Mouse (Mus musculus): ENCODE results near the gene Prox1.

The Prox1 gene

DNA sequence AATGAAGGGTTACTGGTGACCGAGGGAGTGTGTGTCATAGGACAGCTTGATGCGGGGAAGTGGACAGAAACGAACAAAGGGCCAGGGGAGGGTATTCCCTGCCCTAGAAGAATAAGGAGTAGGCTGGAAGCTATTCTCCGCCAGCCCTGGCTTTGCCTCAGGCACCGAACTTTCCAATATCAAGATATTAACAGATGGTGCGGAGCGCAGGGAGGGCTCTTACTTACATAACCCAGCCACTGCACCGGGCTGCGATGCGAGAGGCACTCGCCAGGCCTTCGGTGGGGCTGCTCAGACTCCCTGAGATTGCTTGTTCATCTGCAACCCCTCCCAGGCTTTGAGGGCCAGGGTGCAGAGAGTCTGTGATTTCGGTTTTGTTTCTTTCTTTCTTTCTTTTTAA lies 3.7 kb upstream of the Prox1 start:
- in situ Hi-C loops (cut with MboI; ENCODE audit: unreplicated experiment in 2 of 2), result no loop called here

DNA sequence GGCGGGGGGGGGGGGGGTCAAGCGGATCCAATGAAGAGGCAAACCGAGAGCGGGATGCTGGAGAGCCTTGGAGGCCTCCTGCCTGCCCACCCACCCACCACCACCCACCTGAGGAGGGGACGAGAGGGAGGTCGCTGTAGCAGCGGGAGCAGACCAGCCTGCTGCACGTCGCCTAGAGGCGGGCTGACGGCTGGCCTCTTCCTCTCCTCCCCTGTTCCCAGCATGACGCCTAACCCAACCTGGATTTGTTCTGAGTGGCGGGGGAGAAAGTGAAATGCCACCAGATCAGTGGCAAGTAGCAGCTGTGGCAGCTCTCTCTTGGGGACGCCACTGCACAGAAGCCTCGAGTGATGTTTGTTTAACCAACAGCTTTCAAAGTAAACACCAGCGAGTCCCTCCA lies 3.1 kb upstream of the Prox1 start:
- in situ Hi-C loops (cut with MboI; ENCODE audit: unreplicated experiment in 2 of 2), result no loop called here

DNA sequence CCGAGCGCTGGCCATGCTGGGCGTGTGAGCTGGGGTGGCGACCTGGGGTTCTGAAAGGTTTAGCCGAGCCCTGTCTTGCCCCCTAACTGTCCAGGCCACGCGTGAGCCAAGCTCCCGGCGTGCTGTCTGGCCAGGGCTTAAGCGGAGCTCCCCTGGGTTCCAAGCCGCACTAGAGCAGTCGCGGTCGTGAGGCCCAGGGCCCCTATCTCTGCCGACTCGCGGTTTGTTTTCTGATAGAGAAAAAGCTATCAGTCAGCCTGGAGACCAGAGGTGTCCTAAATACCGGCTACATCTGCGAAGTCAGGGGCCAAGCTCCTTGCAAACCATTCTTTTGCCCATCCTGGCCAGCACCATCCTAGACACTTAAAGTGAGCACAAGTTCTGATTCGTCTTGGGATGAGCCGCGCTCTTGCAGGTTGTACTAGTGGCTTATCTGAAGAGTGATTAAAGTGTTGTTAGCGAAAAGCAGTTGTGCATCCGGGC lies 2.5 kb upstream of the Prox1 start:
- in situ Hi-C loops (cut with MboI; ENCODE audit: unreplicated experiment in 2 of 2), result no loop called here

DNA sequence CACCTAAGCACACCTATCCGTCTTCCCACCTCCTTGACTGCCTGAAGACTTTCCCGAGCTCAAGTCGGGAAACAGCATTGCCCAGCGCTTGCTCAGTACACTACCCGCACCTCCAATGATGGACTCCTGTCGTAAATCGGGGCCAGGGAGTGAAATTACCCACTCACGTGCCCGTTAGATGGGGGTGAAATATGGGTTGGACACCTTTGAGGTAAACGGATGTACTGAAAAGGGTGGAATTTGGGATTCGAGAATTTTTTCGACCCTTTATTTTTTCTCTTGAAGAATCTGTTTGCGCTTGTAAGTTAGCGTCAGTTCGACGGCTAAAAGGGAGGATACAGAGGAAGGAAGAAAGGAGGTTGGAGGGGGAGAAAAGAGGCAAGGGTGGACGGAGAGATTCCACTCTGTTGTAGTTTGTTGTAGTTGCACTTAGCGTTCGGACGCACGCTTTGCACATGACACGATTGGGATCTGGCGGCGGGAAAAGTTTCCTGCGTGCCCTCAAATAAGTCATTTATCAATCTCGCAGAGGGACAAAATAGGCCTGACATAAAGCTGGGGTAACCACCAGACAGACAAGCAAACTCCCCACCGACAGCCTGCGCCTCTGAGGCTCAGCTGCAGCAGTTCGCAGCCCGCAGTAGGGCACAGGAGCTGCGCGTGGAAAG lies 1.9 kb upstream of the Prox1 start:
- in situ Hi-C loops (cut with MboI; ENCODE audit: unreplicated experiment in 2 of 2), result no loop called here

DNA sequence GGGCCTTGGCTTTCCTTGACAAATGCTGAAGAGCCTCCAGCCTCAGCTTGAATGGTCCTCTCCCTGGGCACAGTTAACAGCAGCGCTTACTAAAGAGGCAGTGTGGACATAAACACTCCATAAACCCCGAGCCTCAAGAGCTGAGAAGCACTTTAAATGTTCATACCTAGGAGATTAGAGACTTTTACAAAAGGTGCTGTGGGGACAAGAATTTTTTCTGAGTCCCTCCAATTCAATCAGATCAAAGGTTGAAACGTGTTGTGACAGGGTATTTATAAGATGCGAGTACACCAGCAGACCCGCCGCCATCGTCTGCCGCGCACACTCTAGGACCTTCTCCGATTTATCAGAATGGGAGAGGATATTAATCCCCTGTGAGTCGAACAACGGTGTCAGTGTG lies 1.2 kb upstream of the Prox1 start:
- in situ Hi-C loops (cut with MboI; ENCODE audit: unreplicated experiment in 2 of 2), result no loop called here

DNA sequence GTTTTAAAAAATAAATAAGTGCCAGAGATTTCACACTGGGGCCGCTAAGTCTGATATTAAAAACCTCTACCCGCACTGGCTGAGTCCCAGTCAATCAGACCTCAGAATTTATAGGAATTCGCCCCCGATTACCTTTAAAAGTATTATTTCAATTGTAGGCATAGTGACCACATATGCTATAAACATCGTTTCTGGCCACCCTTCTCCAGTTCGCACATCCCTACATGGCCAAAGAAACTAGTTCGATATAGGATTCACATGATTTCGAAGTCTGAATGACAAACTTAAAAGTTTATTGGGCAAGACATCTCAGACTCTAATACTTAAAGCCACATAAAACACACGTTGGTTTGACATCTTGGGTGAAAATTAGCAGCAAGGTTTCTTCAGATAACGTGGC lies 827 bp upstream of the Prox1 start:
- in situ Hi-C loops (cut with MboI; ENCODE audit: unreplicated experiment in 2 of 2), result no loop called here

DNA sequence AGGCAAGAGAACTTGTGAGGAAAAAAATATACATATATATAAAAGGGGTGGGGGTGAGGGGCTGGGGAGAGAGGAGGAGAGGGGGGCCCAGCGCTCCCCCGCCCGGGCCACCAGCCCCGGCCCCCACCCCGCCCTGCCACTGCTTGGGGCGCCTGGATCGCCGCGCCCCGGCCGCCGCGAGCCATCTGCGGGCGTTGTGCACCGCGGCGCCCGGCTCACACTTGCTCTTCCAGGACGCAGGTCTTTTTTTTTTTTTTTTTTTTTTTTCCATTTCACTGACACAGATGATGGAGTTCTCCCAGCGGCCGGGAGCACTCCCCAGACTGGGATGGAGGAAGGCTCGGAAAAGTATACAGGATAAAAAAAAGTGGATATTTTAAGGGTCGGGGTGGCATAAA lies 304 bp upstream of the Prox1 start:
- in situ Hi-C loops (cut with MboI; ENCODE audit: unreplicated experiment in 2 of 2), result no loop called here

DNA sequence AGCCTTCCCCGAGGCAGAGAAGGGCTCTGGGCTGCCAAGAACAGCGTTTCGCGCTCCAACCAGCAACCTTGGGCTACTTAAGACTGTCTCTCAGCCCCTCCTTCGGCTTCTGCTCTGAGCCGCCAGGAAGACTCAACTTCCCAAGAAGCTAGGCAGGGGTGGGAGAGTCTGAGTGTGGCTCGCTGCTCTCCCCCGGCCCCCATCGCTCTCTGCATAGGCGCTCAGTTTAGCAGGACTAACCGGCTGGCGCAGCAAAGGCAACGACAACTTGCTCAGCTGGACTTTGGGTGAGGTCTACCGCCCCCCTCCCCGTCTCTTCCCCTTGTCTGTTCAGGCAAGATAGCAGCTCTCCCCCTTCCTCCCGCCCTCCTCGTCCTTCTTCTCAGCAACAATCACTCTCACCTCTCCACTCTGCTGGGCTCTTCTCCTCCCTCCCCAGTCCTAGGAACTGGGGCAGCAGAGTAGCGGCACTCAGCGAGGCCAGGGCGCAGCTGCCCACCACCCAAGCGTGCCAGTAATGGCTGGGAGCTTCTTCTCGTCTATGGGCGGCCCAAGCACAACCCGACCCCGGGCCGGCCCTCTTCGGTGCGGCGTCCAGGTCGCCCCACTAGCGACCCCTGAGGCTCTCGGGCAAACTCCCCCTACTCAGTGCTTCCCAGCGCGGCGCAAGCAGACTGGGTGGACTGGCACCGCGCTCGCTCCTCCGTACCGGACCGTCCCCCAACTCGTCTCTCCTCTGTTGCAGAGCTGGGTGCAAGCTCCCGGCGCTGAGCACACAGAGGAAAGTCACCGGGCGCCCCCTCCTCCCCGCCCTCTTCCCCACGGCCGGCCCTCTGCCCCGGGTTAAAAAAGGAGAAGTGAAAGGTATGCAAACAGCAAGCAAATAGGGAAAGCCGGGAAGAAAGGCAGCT lies 1.5 kb downstream of the Prox1 start:
- in situ Hi-C loops (cut with MboI; ENCODE audit: unreplicated experiment in 2 of 2), result no loop called here

DNA sequence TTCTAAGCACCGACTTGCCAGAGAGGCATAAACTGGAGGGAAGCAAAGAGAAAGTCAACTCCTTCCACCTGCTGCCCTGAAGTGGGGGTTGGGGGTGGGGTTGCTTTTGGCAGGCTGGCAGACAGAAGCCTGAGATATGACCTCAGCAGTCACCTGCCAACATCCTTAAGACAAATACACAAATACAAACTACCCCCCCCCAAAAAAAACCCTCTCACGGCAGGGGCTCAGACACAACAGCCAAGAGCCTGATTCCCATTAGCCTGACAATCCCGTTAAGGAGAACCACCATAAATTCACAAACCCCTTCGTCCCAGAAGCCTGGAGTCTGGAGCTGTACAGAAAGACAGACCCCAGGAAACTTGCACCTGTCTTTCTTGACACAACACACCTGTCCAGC lies 2.4 kb downstream of the Prox1 start:
- in situ Hi-C loops (cut with MboI; ENCODE audit: unreplicated experiment in 2 of 2), result no loop called here

DNA sequence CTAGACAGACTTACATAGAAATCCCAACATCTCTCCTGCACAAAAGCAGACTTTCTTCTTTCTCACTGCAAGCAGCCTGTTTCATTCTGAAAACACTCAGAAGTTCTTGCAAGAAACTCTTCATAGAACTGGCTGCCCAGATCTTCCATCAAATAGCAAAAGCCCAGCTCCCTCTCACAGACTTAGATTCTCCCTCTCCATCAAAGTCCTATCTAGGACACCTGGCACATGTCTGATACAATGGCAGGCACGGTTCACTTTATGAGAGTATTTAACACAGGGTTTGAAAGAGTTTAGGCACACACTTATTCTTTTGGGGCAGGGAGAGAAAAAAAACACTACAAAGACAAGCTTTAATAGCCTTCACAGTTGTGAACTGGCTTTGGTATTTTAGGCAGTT lies 2.9 kb downstream of the Prox1 start:
- in situ Hi-C loops (cut with MboI; ENCODE audit: unreplicated experiment in 2 of 2), result no loop called here

DNA sequence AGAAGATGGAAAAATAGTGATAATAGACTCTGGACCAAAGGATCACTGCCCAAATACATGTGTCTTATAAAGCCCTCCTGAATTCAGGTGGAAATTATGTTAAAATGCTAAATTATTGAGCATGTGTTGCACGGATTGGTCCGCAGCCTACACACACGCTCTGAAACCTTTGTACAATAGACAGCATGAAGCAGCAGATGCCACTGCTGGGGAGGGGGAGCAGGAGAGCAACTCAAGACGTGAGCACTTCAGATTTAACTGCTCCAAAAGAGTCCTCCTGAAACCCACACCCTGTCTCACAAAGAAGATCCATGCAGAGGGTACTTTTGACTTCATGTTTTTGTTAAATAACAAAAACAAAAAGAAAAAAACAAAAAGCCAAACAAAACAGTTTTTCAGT lies 5.0 kb downstream of the Prox1 start:
- in situ Hi-C loops (cut with MboI; ENCODE audit: unreplicated experiment in 2 of 2), result no loop called here

DNA sequence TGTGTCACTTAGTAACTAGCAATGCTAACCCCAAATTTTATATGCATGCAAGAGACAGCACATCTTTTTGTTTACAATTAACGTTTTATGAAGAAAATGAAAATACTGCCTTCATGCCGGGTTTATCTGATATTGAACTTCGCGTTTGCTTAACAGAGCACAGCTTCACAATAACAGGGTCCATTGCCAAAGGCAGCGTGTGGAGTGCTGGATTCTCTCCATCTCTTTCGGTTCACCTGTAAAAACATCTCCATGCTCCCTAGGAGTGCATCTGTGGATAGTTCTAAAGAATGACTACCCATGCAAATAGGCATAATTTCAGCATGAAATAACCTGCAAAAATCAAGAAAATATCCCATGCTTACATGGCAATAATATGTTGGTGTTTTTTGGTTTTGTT lies 7.0 kb downstream of the Prox1 start:
- in situ Hi-C loops (cut with MboI; ENCODE audit: unreplicated experiment in 2 of 2), result no loop called here

DNA sequence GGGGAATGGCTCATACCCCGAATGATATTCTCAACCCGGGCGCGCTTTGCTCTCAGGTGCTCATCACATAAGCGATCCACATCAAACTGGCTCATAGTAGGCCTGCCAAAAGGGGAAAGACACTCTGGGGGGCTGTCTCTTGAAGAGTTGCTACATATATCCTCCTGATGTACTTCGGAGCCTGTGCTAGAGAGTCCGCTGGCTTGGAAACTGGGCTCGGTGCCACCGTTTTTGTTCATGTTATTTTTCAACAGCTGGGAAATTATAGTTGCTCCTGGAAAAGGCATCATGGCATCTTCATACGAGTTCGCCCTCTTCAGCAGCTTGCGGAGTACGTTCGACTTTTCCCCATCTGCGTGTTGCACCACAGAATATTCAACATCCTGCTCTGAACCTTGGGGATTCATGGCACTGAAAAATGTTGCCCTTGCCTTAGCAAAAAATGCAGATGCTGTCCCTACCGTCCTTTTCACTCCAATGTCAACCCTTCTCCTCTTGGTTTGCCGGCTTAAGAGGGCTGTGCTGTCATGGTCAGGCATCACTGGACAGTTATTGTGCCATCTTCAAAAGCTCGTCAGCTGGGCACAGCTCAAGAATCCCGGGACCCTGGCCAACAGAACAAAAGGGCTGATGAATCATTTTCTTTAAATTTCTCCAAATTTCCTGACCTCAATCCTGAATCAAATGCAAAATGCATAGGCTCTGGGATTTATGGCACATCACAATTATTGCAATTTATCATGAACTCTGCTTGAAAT lies 8.6 kb downstream of the Prox1 start:
- in situ Hi-C loops (cut with MboI; ENCODE audit: unreplicated experiment in 2 of 2), result no loop called here

DNA sequence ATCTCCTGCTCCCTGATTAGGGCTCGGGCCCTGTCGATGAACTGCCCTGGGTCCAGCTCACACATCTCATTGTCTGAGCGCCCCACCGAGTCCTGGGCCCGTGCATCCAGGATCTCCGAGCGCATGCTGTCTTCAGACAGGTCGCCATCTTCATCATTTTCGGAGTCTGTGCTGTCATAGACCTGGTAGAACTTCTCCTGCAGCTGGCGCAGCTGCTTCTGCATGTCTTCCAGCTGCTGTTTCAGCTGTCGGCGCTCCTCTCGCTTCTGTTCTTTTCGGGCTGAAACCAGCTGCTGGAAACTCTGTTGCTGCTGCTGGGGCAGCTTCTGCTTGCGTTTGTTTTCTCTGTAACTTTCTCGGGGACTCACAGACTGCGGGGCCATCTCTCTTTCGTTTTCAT lies 9.2 kb downstream of the Prox1 start:
- in situ Hi-C loops (cut with MboI; ENCODE audit: unreplicated experiment in 2 of 2), result no loop called here

DNA sequence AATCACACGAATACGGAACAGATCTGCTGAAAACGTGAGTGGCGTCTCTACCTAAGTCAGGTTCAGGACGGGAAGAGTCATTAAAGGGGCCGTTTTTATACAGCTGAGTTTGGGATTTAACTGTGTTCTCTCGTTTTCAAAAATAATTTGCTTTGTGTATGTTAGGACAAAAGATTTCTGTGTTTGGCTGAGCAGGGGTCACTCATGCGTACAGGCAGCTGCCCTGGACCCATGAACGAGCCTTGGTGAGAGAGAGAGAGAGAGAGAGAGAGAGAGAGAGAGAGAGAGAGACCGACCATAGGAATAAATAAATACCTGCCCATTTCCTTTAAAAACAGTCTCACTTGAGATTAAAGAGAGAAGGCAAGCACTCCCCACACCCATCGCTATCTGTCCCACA lies 11.1 kb downstream of the Prox1 start:
- in situ Hi-C loops (cut with MboI; ENCODE audit: unreplicated experiment in 2 of 2), result no loop called here

DNA sequence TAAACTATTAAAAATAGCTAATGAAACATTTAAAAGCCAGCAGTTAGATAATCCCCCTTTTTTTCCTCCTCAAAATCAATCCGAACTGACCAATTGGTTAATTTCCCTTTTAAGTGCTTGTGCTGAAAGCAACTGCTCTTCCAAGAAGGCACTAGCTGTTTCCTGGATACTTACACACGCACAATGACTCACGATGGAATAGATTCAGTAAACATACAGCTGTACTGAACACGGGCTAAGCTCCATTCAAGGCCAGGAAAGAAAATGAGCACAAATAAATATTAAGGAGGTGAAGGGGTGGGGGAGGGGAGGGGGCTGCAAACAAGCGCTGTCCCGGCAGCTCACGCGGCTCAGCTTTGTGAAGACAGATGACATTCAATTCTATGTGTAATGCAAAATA lies 14.8 kb downstream of the Prox1 start:
- in situ Hi-C loops (cut with MboI; ENCODE audit: unreplicated experiment in 2 of 2), result no loop called here

DNA sequence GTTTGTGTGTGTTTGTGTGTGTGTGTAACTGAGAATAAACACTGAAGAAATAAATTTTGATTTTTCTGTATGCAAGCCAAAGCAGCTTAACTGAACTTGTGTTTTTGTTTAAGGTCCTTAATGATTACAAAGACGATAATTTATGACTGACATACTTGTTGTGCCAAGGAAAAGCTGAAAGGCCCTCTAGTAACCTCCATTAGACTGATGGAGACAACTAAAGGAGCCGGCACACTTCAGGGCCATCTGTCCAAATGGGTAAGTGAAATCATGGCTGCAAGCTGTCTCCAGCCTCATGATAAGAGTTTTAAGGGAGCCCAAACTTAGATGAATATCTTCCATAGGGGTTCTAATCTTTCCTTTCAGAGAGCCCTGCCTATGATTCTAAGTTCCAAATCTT lies 15.5 kb downstream of the Prox1 start:
- in situ Hi-C loops (cut with MboI; ENCODE audit: unreplicated experiment in 2 of 2), result no loop called here

DNA sequence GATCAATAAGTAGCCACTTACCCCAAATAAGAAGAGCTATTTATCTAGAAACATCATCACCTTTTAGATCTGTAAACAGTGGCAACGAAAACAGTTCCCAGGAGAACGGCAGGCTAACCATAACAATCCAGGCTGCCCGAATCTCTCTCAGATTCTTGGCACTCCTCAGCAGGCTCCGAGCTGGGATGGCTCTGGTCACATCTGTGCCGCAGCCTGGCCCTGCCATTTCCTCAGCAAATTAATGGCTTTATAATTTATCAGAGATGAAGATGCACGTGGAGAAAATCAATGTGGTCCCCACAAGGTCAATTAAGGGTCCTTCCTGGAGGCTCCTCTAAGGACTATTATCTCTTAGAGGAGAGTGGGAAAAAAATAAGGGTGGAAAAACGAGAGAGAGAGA lies 16.2 kb downstream of the Prox1 start:
- in situ Hi-C loops (cut with MboI; ENCODE audit: unreplicated experiment in 2 of 2), result no loop called here

DNA sequence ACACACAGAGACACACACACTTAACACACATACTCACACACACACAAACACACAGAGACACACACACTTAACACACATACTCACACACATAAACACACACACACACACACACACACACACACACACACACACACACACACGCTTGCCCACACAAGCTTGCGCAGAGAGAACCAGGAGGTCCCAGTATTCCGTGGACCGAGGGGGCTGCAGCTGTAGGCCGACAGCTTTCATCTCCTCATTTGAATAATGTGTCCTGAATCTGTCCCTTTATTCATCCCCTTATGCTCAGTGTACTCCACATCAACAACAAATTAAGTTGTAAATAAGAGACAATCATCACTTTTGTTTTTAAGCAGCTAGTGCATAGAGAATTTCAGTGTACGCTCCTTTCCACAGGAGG lies 17.9 kb downstream of the Prox1 start:
- in situ Hi-C loops (cut with MboI; ENCODE audit: unreplicated experiment in 2 of 2), result no loop called here

DNA sequence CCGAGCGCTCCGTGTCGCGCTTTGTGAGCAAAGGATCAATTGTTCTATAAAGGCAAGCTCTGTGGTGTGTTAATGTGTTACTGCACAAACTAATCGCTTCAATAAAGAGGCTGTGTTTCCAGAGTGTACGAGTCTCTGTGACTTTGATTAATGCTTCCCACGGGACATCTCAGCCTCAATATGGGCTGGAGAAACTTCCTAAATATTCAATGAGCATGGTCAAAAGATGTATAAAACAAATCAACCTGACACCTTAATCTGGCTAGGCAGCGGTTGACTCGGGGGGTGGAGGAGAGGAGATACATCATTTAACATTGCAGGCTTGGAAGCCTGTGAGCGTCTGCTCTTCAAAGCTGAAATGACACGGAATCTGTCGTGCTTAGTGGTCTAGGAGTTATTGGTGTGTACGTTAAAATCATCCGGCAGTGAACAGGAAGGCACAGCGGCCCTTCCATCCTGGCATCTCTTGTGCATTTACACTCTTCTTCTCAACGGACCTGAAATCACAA lies 21.2 kb downstream of the Prox1 start:
- in situ Hi-C loops (cut with MboI; ENCODE audit: unreplicated experiment in 2 of 2), result no loop called here

DNA sequence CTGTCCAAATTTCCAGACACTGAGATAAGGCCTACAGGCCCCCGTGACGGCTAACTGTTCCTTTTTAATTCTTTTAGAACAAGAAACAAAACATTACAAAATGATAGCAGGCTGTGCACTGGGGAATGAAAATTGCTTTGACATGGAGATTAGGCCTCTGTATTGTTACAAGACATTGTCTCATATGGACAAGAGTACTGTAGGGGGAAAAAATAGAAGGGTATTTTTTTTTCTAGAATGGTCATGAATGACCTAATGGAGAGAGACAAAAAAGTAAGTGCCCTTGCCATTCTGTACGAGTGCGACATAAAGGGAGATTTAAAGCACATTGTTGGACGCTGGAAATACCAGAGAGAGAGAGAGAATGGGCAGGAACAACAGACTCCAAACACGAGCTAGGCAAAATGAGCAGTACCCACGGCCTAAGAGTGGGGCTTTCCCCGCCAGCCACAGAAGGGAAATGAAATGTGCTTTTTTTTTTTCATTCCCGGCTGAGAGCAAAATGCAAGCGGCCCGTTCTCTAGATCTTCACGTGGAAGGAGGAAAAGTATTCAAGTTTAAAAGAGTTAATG lies 21.8 kb downstream of the Prox1 start:
- in situ Hi-C loops (cut with MboI; ENCODE audit: unreplicated experiment in 2 of 2), result no loop called here

Measured in v-Abl transformed pro-B cells (cell line).